Mouse (Mus musculus): ENCODE measurements around the gene Vmn1r123. TPM values are rescaled to one million over a fixed set of nuclear protein-coding genes. Genes with fewer than 3 reads are reported as not detected.

Gene Vmn1r123
- not detected for total RNA-seq (2023)

DNA sequence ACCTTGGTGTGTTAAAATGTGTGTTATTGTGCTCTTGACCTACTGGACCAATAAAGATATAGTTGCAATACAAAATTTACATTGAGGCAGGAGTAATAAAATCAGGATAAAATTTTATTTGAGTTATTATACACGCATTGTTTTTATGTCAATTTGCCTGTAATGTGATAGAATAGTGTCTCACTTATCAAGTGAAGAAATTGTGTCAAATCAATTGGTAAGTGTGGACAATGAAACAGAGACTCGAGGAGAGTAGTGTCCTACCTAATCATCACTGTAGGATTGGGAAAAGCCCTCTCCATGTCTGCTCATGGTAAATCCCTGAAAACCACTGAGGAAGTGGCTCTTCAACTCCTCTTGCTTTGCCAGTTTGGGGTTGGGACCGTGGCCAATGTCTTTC is at the start of gene Vmn1r123:
Gene Vmn1r123, plus strand, starts transcription at position 301 of the 400 bp plus-strand sequence.

DNA sequence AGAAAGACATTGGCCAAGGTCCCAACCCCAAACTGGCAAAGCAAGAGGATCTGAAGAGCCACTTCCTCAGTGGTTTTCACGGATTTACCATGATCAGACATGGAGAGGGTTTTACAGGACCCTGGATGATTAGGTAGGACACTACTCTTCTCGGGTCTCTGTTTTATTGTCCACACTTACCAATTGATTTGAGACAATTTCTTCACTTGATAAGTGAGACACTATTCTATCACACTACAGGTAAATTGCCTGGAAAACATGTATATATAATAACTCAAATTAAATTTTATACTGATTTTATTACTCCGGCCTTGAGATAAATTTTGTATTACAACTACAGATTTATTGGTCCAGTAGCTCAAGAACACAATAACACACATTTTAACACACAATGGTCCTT is 28.0 kb upstream of the Vmn1r123 start, which contains the start of gene Vmn1r122:
Gene Vmn1r122, minus strand, starts transcription at position 101 of the 400 bp plus-strand sequence.

DNA sequence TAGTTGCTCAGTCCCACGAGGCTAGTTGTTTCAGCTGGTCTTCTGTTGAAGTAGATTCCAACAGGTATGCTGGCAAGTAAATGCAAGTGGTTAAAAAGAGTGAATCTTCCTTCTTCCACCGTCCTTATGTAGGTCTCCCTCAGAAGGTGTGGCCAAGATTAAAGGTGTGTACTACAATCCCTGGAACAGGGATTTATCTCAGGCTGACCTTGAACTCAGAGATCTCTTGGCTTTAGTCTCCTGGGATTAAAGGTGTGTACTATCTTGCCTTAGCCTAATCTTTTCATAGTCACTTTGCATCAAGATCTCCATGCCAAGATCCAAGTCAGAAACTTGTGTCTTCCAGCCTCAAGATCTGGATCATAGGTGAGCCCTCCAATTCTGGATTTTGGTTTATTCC is 28.3 kb downstream of the Vmn1r123 start, which contains the start of gene Gm5157:
Gene Gm5157, minus strand, starts transcription at position 101 of the 400 bp plus-strand sequence.

Other genes starting within 250 kb of the Vmn1r123 start
- gene Vmn1r118, start 249.8 kb upstream of the Vmn1r123 start, total RNA-seq (2023) = not detected
- not detected for gene Vmn1r119, start 149.7 kb upstream of the Vmn1r123 start, total RNA-seq (2023)
- not detected for gene Vmn1r120, start 108.4 kb upstream of the Vmn1r123 start, total RNA-seq (2023)
- gene Vmn1r121, start 63.7 kb upstream of the Vmn1r123 start, total RNA-seq (2023) = not detected
- gene Vmn1r122, start 28.1 kb upstream of the Vmn1r123 start, total RNA-seq (2023) = not detected
- gene Gm5157, start 28.2 kb downstream of the Vmn1r123 start, total RNA-seq (2023) = not detected
- not detected for gene Vmn1r124, start 98.4 kb downstream of the Vmn1r123 start, total RNA-seq (2023)
- gene Vmn1r125, start 110.0 kb downstream of the Vmn1r123 start, total RNA-seq (2023) = not detected
- not detected for gene Vmn1r126, start 139.3 kb downstream of the Vmn1r123 start, total RNA-seq (2023)
- not detected for gene Vmn1r127, start 157.7 kb downstream of the Vmn1r123 start, total RNA-seq (2023)
- not detected for gene Vmn1r128, start 187.2 kb downstream of the Vmn1r123 start, total RNA-seq (2023)
- gene Vmn1r129, start 199.1 kb downstream of the Vmn1r123 start, total RNA-seq (2023) = not detected

All from CD4-positive naive resting alpha-beta T cell, adult 76 days (primary cell).